Mouse (Mus musculus): Measurements from ENCODE around the gene Senp3. TPM values are rescaled to one million over a fixed set of nuclear protein-coding genes. Genes with fewer than 3 reads are reported as not detected.
A peak's percentile ranks its signal among the peaks of the same experiment; 100 is the strongest.

Senp3 gene
- polyA plus RNA-seq, 1 experiment from 2014 or later: 36.0 TPM

- peaks cover 41% of the 10 kb centered on the region for H3K4me1 ChIP-seq (ENCODE audit: insufficient read depth, low read depth, low read length)
- H3K27me3 ChIP-seq (replicated peaks; ENCODE audit: insufficient read depth, low read length): no peaks in the 10 kb centered on the region
- no peak for ATAC-seq
- H3K9ac ChIP-seq (replicated peaks; ENCODE audit: low read depth): no peak overlapping the region
- peak overlapping the region; percentile 51 for H3K4me2 ChIP-seq (replicated peaks; ENCODE audit: low read depth, low read length)
- TF ChIP-seq CTCF (IDR thresholded peaks at IDR 0.05) (no peak), EP300 (IDR thresholded peaks at IDR 0.05) (no peak)
- H3K9me3 ChIP-seq (ENCODE audit: low read length): no peaks in the 10 kb centered on the region
- DNase-seq (ENCODE audit: low spot score): no peak
- 88% methylated on average over 6 of the region's 6 CpGs for WGBS
- no peaks in the 10 kb centered on the region for H3K36me3 ChIP-seq (ENCODE audit: insufficient read depth, low read length)
- H3K4me3 ChIP-seq (ENCODE audit: low read depth, low read length): no peak overlapping the region
- peak overlapping the region; percentile 95 for H3K27ac ChIP-seq (ENCODE audit: low read length)
These were observed 3.1 kb upstream of the Senp3 start for GRCm38 (mm10) chr11:69684936-69685335.

GRCm38 (mm10) chr11:69684128-69684745 is 2.4 kb upstream of the Senp3 start:
- peaks cover 41% of the 10 kb centered on the region for H3K4me1 ChIP-seq (ENCODE audit: insufficient read depth, low read depth, low read length)
- WGBS: 65% methylated on average over 12 of the region's 12 CpGs
- H3K9me3 ChIP-seq (ENCODE audit: low read length): no peaks in the 10 kb centered on the region
- H3K36me3 ChIP-seq (ENCODE audit: insufficient read depth, low read length): no peaks in the 10 kb centered on the region
- DNase-seq (ENCODE audit: low spot score): peak; percentile 73
- no peak overlapping the region for H3K4me3 ChIP-seq (ENCODE audit: low read depth, low read length)
- H3K9ac ChIP-seq (replicated peaks; ENCODE audit: low read depth): 0 out of 2 replicates have a peak overlapping the region, but pooled peaks have one; percentile 8
- H3K4me2 ChIP-seq (replicated peaks; ENCODE audit: low read depth, low read length): no peak overlapping the region
- H3K27me3 ChIP-seq (replicated peaks; ENCODE audit: insufficient read depth, low read length): no peaks in the 10 kb centered on the region
- TF ChIP-seq EP300 (IDR thresholded peaks at IDR 0.05) (0 out of 2 replicates have a peak, but pooled peaks have one; percentile 25), CTCF (IDR thresholded peaks at IDR 0.05) (no peak)
- peak overlapping the region; percentile 95 for H3K27ac ChIP-seq (ENCODE audit: low read length)
- no peak for ATAC-seq

- H3K9me3 ChIP-seq (ENCODE audit: low read length): no peaks in the 10 kb centered on the region
- H3K27me3 ChIP-seq (replicated peaks; ENCODE audit: insufficient read depth, low read length): no peaks in the 10 kb centered on the region
- peak overlapping the region; percentile 95 for H3K27ac ChIP-seq (ENCODE audit: low read length)
- WGBS: 69% methylated on average over 7 of the region's 7 CpGs
- H3K36me3 ChIP-seq (ENCODE audit: insufficient read depth, low read length): no peaks in the 10 kb centered on the region
- peak overlapping the region; percentile 8; the same call in 1 of the 2 replicates for H3K9ac ChIP-seq (replicated peaks; ENCODE audit: low read depth)
- H3K4me3 ChIP-seq (ENCODE audit: low read depth, low read length): no peak overlapping the region
- ATAC-seq (no peak), DNase-seq (ENCODE audit: low spot score) (no peak)
- H3K4me1 ChIP-seq (ENCODE audit: insufficient read depth, low read depth, low read length): peaks cover 41% of the 10 kb centered on the region
- TF ChIP-seq EP300 (IDR thresholded peaks at IDR 0.05) (no peak), CTCF (IDR thresholded peaks at IDR 0.05) (no peak)
- H3K4me2 ChIP-seq (replicated peaks; ENCODE audit: low read depth, low read length): 0 out of 2 replicates have a peak overlapping the region, but pooled peaks have one; percentile 1
These were observed 1.7 kb upstream of the Senp3 start for GRCm38 (mm10) chr11:69683576-69683975.

- H3K27me3 ChIP-seq (replicated peaks; ENCODE audit: insufficient read depth, low read length): no peaks in the 10 kb centered on the region
- ATAC-seq (peak; percentile 25), DNase-seq (ENCODE audit: low spot score) (peak; percentile 96)
- no peaks in the 10 kb centered on the region for H3K9me3 ChIP-seq (ENCODE audit: low read length)
- WGBS: 13% methylated on average over 12 of the region's 12 CpGs
- peaks cover 41% of the 10 kb centered on the region for H3K4me1 ChIP-seq (ENCODE audit: insufficient read depth, low read depth, low read length)
- H3K27ac ChIP-seq (ENCODE audit: low read length): peak overlapping the region; percentile 95
- H3K36me3 ChIP-seq (ENCODE audit: insufficient read depth, low read length): no peaks in the 10 kb centered on the region
- H3K9ac ChIP-seq (replicated peaks; ENCODE audit: low read depth): no peak overlapping the region; the same call in 1 of the 2 replicates
- H3K4me3 ChIP-seq (ENCODE audit: low read depth, low read length): 0 out of 2 replicates have a peak overlapping the region, but pooled peaks have one; percentile 2
- peak; percentile 94 for TF ChIP-seq CTCF (IDR thresholded peaks at IDR 0.05)
- peak; percentile 59 for TF ChIP-seq EP300 (IDR thresholded peaks at IDR 0.05)
- peak overlapping the region; percentile 84 for H3K4me2 ChIP-seq (replicated peaks; ENCODE audit: low read depth, low read length)
These were observed 1.1 kb upstream of the Senp3 start for GRCm38 (mm10) chr11:69682840-69683533.

- WGBS: 15% methylated on average over 24 of the region's 24 CpGs
- H3K36me3 ChIP-seq (ENCODE audit: insufficient read depth, low read length): no peaks in the 10 kb centered on the region
- H3K27me3 ChIP-seq (replicated peaks; ENCODE audit: insufficient read depth, low read length): no peaks in the 10 kb centered on the region
These were observed 440 bp upstream of the Senp3 start for GRCm38 (mm10) chr11:69682209-69682839.

More at GRCm38 (mm10) chr11:69682209-69682839, 440 bp upstream of the Senp3 start:
- ATAC-seq: no peak
- H3K4me1 ChIP-seq (ENCODE audit: insufficient read depth, low read depth, low read length): peaks cover 41% of the 10 kb centered on the region
- H3K9me3 ChIP-seq (ENCODE audit: low read length): no peaks in the 10 kb centered on the region
- peak overlapping the region; percentile 83 for H3K4me3 ChIP-seq (ENCODE audit: low read depth, low read length)
- TF ChIP-seq CTCF (IDR thresholded peaks at IDR 0.05) (no peak), EP300 (IDR thresholded peaks at IDR 0.05) (no peak)
- peak overlapping the region; percentile 95 for H3K27ac ChIP-seq (ENCODE audit: low read length)
- H3K9ac ChIP-seq (replicated peaks; ENCODE audit: low read depth): 0 out of 2 replicates have a peak overlapping the region, but pooled peaks have one; percentile 82
- peak; percentile 15 for DNase-seq (ENCODE audit: low spot score)
- H3K4me2 ChIP-seq (replicated peaks; ENCODE audit: low read depth, low read length): peak overlapping the region; percentile 84
